Mouse (Mus musculus) MEL (cell line): ENCODE results near the gene Pcsk5. TPM values are rescaled to one million over a fixed set of nuclear protein-coding genes. Genes with fewer than 3 reads are reported as not detected.

Experiments
- DNase-seq: peaks from one replicate; pipeline ENCODE4 v3.0.0; 2011; ENCODE audit warnings: low read depth, low spot score
- H3K27ac ChIP-seq: 2 replicates; pipeline ENCODE4 v1.5.1; 2012; ENCODE audit warnings: low read depth, mild to moderate bottlenecking, control low read depth, low read length, moderate library complexity; ENCODE audit not compliant: control insufficient read depth
- H3K27me3 ChIP-seq, 2 experiments: fragments of 150-350 bp in 1 of 2; sonication (generic) in 1 of 2; 2 replicates each; pipeline ENCODE4 v1.6.1; 2012; ENCODE audit warnings: low read length in 2 of 2, mild to moderate bottlenecking in 2 of 2, improper control_type of control experiment in 1 of 2, moderate library complexity in 1 of 2; ENCODE audit not compliant: insufficient read depth in 2 of 2, control insufficient read depth in 1 of 2
- H3K36me3 ChIP-seq, 2 experiments: 2 replicates each; pipeline ENCODE4 v1.6.1; 2012 to 2014; ENCODE audit warnings: low read length in 2 of 2, improper control_type of control experiment in 1 of 2, inconsistent platforms in 1 of 2, mild to moderate bottlenecking in 1 of 2; ENCODE audit not compliant: insufficient read depth in 2 of 2, control insufficient read depth in 1 of 2
- H3K4me1 ChIP-seq, 2 experiments: fragments of 150-350 bp in 1 of 2; sonication (generic) in 1 of 2; 2 replicates each; pipeline ENCODE4 v1.6.1; 2012; ENCODE audit warnings: low read length in 2 of 2, improper control_type of control experiment in 1 of 2, mild to moderate bottlenecking in 1 of 2; ENCODE audit not compliant: insufficient read depth in 2 of 2, control insufficient read depth in 1 of 2
- H3K4me3 ChIP-seq, 2 experiments: fragments of 150-350 bp in 1 of 2; sonication (generic) in 1 of 2; 2 replicates each; pipeline ENCODE4 v1.5.1; 2012; ENCODE audit warnings: low read depth in 2 of 2, low read length in 2 of 2, mild to moderate bottlenecking in 2 of 2, moderate library complexity in 2 of 2, control low read depth in 1 of 2, improper control_type of control experiment in 1 of 2; ENCODE audit not compliant: control insufficient read depth in 1 of 2, insufficient read depth in 1 of 2
- H3K79me2 ChIP-seq: 2 replicates; pipeline ENCODE4 v1.6.1; 2012; ENCODE audit warnings: mild to moderate bottlenecking, low read length, moderate library complexity; ENCODE audit not compliant: control insufficient read depth, poor library complexity, insufficient read depth
- H3K9ac ChIP-seq: 2 replicates; pipeline ENCODE4 v1.6.1; 2012; ENCODE audit warnings: low read depth, mild to moderate bottlenecking, control low read depth, low read length, moderate library complexity; ENCODE audit not compliant: control insufficient read depth, poor library complexity, severe bottlenecking
- H3K9me3 ChIP-seq: fragments of 150-350 bp; sonication (generic); replicated peaks from 2 replicates; pipeline ENCODE4 v1.6.1; 2012; ENCODE audit warnings: mild to moderate bottlenecking, low read length, improper control_type of control experiment, moderate library complexity; ENCODE audit not compliant: insufficient read depth
- BHLHE40 ChIP-seq: IDR thresholded peaks from 2 replicates; pipeline ENCODE4 v1.6.1; 2012; ENCODE audit warnings: low read depth, mild to moderate bottlenecking, inconsistent platforms, low read length, improper control_type of control experiment, borderline replicate concordance
- CHD1 ChIP-seq: IDR thresholded peaks from 2 replicates; pipeline ENCODE4 v1.6.1; 2012; ENCODE audit warnings: low read depth, mild to moderate bottlenecking, inconsistent platforms, low read length, improper control_type of control experiment
- CHD2 ChIP-seq: IDR thresholded peaks from 2 replicates; pipeline ENCODE4 v1.6.1; 2011; ENCODE audit warnings: low read length, improper control_type of control experiment
- CTCF ChIP-seq, 3 experiments: IDR thresholded peaks in 2 of 3; conservative IDR thresholded peaks in 1 of 3; 2 replicates each; pipeline ENCODE4 v1.5.1; 2011 to 2012; ENCODE audit warnings: low read length in 3 of 3, low read depth in 2 of 3, mild to moderate bottlenecking in 2 of 3, improper control_type of control experiment in 1 of 3, inconsistent platforms in 1 of 3, mixed read lengths in 1 of 3, moderate library complexity in 1 of 3; ENCODE audit not compliant: control insufficient read depth in 1 of 3, insufficient read depth in 1 of 3, poor library complexity in 1 of 3, severe bottlenecking in 1 of 3
- E2F4 ChIP-seq: IDR thresholded peaks from 2 replicates; pipeline ENCODE4 v1.6.1; 2011; ENCODE audit warnings: low read depth, low read length, improper control_type of control experiment, borderline replicate concordance
- ELF1 ChIP-seq: IDR thresholded peaks from 2 replicates; pipeline ENCODE4 v1.6.1; 2014; ENCODE audit warnings: low read depth, mild to moderate bottlenecking, inconsistent platforms, low read length, improper control_type of control experiment, moderate library complexity
- EP300 ChIP-seq, 2 experiments: IDR thresholded peaks; 2 replicates each; pipeline ENCODE4 v1.6.1; 2011; ENCODE audit warnings: improper control_type of control experiment in 2 of 2, low read length in 2 of 2, low read depth in 1 of 2, mild to moderate bottlenecking in 1 of 2
- ETS1 ChIP-seq: IDR thresholded peaks from 2 replicates; pipeline ENCODE4 v1.6.1; 2012; ENCODE audit warnings: low read depth, mild to moderate bottlenecking, inconsistent platforms, low read length, improper control_type of control experiment, moderate library complexity
- GATA1 ChIP-seq: IDR thresholded peaks from 2 replicates; pipeline ENCODE4 v1.6.1; 2011; ENCODE audit warnings: low read depth, low read length, improper control_type of control experiment
- HCFC1 ChIP-seq: IDR thresholded peaks from 2 replicates; pipeline ENCODE4 v1.6.1; 2012; ENCODE audit warnings: low read depth, mild to moderate bottlenecking, inconsistent platforms, low read length, improper control_type of control experiment, moderate library complexity
- KAT2A ChIP-seq: conservative IDR thresholded peaks from 2 replicates; pipeline ENCODE4 v1.6.1; 2012; ENCODE audit warnings: low read depth, low read length, improper control_type of control experiment, inconsistent platforms
- MAFK ChIP-seq: IDR thresholded peaks from 2 replicates; pipeline ENCODE4 v1.6.1; 2011; ENCODE audit warnings: low read depth, mild to moderate bottlenecking, low read length, improper control_type of control experiment, borderline replicate concordance
- MAX ChIP-seq: IDR thresholded peaks from 2 replicates; pipeline ENCODE4 v1.6.1; 2011; ENCODE audit warnings: low read length, improper control_type of control experiment
- MEF2A ChIP-seq: IDR thresholded peaks from 2 replicates; pipeline ENCODE4 v1.6.1; 2014; ENCODE audit warnings: low read depth, mild to moderate bottlenecking, inconsistent platforms, low read length, improper control_type of control experiment; ENCODE audit not compliant: poor library complexity, insufficient replicate concordance, severe bottlenecking; ENCODE audit errors: extremely low read depth
- MYB ChIP-seq: IDR thresholded peaks from 2 replicates; pipeline ENCODE4 v1.6.1; 2011; ENCODE audit warnings: mild to moderate bottlenecking, low read depth, low read length, improper control_type of control experiment
- MYC ChIP-seq: IDR thresholded peaks from 2 replicates; pipeline ENCODE4 v1.6.1; 2011; ENCODE audit warnings: low read depth, mild to moderate bottlenecking, low read length, improper control_type of control experiment, moderate library complexity
- NELFE ChIP-seq: IDR thresholded peaks from 2 replicates; pipeline ENCODE4 v1.6.1; 2011; ENCODE audit warnings: low read depth, low read length, improper control_type of control experiment
- NRF1 ChIP-seq: IDR thresholded peaks from 2 replicates; pipeline ENCODE4 v1.6.1; 2014; ENCODE audit warnings: low read depth, mild to moderate bottlenecking, inconsistent platforms, low read length, improper control_type of control experiment, moderate library complexity; ENCODE audit not compliant: poor library complexity, insufficient read depth, severe bottlenecking
- POLR2A ChIP-seq, 2 experiments: IDR thresholded peaks; 2 replicates each; pipeline ENCODE4 v1.6.1; 2011 to 2012; ENCODE audit warnings: low read length in 2 of 2, mild to moderate bottlenecking in 2 of 2, control low read depth in 1 of 2, improper control_type of control experiment in 1 of 2, low read depth in 1 of 2, moderate library complexity in 1 of 2; ENCODE audit not compliant: control insufficient read depth in 1 of 2, insufficient read depth in 1 of 2, poor library complexity in 1 of 2
- POLR2AphosphoS2 ChIP-seq: IDR thresholded peaks from 2 replicates; pipeline ENCODE4 v1.6.1; 2011; ENCODE audit warnings: low read length, improper control_type of control experiment
- POLR2AphosphoS5 ChIP-seq: IDR thresholded peaks from 2 replicates; pipeline ENCODE4 v1.6.1; 2012; ENCODE audit warnings: low read depth, borderline replicate concordance, mild to moderate bottlenecking, inconsistent platforms, low read length, moderate library complexity, mixed read lengths
- RCOR1 ChIP-seq: IDR thresholded peaks from 2 replicates; pipeline ENCODE4 v1.6.1; 2012; ENCODE audit warnings: low read depth, mild to moderate bottlenecking, inconsistent platforms, low read length, improper control_type of control experiment
- TAL1 ChIP-seq: IDR thresholded peaks from 2 replicates; pipeline ENCODE4 v1.6.1; 2012; ENCODE audit warnings: mild to moderate bottlenecking, inconsistent platforms, low read length, moderate library complexity, mixed read lengths
- TBP ChIP-seq: IDR thresholded peaks from 2 replicates; pipeline ENCODE4 v1.8.0; 2011; ENCODE audit warnings: low read depth, low read length, improper control_type of control experiment
- TCF12 ChIP-seq: IDR thresholded peaks from 2 replicates; pipeline ENCODE4 v1.6.1; 2014; ENCODE audit warnings: low read depth, mild to moderate bottlenecking, inconsistent platforms, low read length, improper control_type of control experiment, moderate library complexity
- USF1 ChIP-seq: IDR thresholded peaks from 2 replicates; pipeline ENCODE4 v1.6.1; 2014; ENCODE audit warnings: low read depth, mild to moderate bottlenecking, inconsistent platforms, low read length, improper control_type of control experiment, moderate library complexity
- ZC3H11A ChIP-seq: IDR thresholded peaks from 2 replicates; pipeline ENCODE4 v1.6.1; 2012; ENCODE audit warnings: low read depth, mild to moderate bottlenecking, inconsistent platforms, low read length, improper control_type of control experiment
- ZKSCAN1 ChIP-seq: IDR thresholded peaks from 2 replicates; pipeline ENCODE4 v1.6.1; 2012; ENCODE audit warnings: low read depth, mild to moderate bottlenecking, inconsistent platforms, low read length, improper control_type of control experiment, moderate library complexity
- ZMIZ1 ChIP-seq: IDR thresholded peaks from 2 replicates; pipeline ENCODE4 v1.6.1; 2012; ENCODE audit warnings: low read depth, mild to moderate bottlenecking, inconsistent platforms, low read length, improper control_type of control experiment, moderate library complexity
- polyA plus RNA-seq, 2 experiments: library from polyadenylated mRNA; stranded (reverse) in 1 of 2; unstranded in 1 of 2; fragments of >175 nt in 1 of 2; fragments of >200 nt in 1 of 2; gene quantifications; 2 replicates each; pipeline versions ENCODE4 v1.2.1 to v1.2.4; 2012; ENCODE audit warnings: low replicate concordance in 2 of 2, low read depth in 1 of 2; ENCODE audit not compliant: insufficient read length in 2 of 2, insufficient read depth in 1 of 2, missing spikeins in 1 of 2
- total RNA-seq: library from RNA; depleted of rRNA; stranded (reverse); fragments of 300-350 nt; gene quantifications from 2 replicates; pipeline ENCODE4 v1.2.3, GENCODE M21; 2012

Gene Pcsk5
- total and polyA plus RNA-seq, 3 experiments: not detected

DNA sequence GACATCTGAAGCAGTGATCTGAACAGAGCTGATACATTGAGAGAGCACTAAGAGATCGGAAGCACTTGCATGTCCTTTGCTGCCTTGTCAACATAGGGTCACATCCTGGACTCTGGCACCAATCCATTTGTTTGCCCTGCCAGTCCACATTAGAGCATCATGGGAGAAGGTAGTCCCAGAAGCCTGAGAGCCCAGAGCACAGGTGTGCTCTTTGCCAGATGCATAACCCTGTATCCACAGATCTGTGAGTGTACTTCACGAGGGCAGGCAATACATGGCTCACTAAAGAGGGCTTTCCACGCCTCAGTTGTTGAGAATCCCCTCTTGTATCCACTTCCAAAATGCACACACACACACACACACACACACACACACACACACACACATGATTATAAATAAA, 346.1 kb downstream of the Pcsk5 start:
- no peaks in the 10 kb centered on the region for H3K79me2 ChIP-seq
- no peaks in the 10 kb centered on the region for H3K4me1 ChIP-seq
- H3K36me3 ChIP-seq: no peaks in the 10 kb centered on the region
- no peak overlapping the region for H3K4me3 ChIP-seq
- DNase-seq: no peak
- H3K27me3 ChIP-seq: no peaks in the 10 kb centered on the region; a peak in 1 of 4 replicates
- TF ChIP-seq KAT2A: no peak
- no peak for TF ChIP-seq ETS1
- no peak for TF ChIP-seq ZMIZ1
- TF ChIP-seq NELFE: no peak
- no peak for TF ChIP-seq ZKSCAN1
- no peak for TF ChIP-seq RCOR1
- no peak for TF ChIP-seq EP300 (IDR thresholded peaks at IDR 0.05; ENCODE audit: low read depth in 1 of 2, low read length in 2 of 2)
- TF ChIP-seq ZC3H11A: no peak
- TF ChIP-seq CHD1: no peak
- TF ChIP-seq GATA1: no peak
- TF ChIP-seq MAFK: no peak
- TF ChIP-seq MYC: no peak
- TF ChIP-seq USF1: no peak
- TF ChIP-seq CHD2: no peak
- TF ChIP-seq BHLHE40: no peak
- no peak for TF ChIP-seq POLR2AphosphoS2
- TF ChIP-seq CTCF (IDR thresholded peaks at IDR 0.05 in 2 of 3, conservative IDR thresholded peaks at IDR 0.05 in 1 of 3; ENCODE audit: control insufficient read depth in 1 of 3, insufficient read depth in 1 of 3, low read depth in 2 of 3, low read length in 3 of 3, poor library complexity in 1 of 3, severe bottlenecking in 1 of 3): no peak
- no peak for TF ChIP-seq HCFC1
- TF ChIP-seq, all 39 proteins: peak for 0
- H3K9me3 ChIP-seq: no peaks in the 10 kb centered on the region
- H3K27ac ChIP-seq: no peak overlapping the region
- no peak overlapping the region for H3K9ac ChIP-seq

- Histone ChIP-seq H3K27ac (no peak overlapping the region), H3K79me2 (no peaks in the 10 kb centered on the region), H3K9me3 (no peaks in the 10 kb centered on the region), H3K27me3 (no peaks in the 10 kb centered on the region; a peak in 1 of 4 replicates), H3K9ac (no peak overlapping the region), H3K4me1 (no peaks in the 10 kb centered on the region), H3K36me3 (no peaks in the 10 kb centered on the region), H3K4me3 (no peak overlapping the region)
- TF ChIP-seq MAX: no peak
- no peak for TF ChIP-seq KAT2A
- no peak for TF ChIP-seq POLR2A (IDR thresholded peaks at IDR 0.05; ENCODE audit: control insufficient read depth in 1 of 2, insufficient read depth in 1 of 2, low read depth in 1 of 2, low read length in 2 of 2, poor library complexity in 1 of 2)
- no peak for TF ChIP-seq TCF12
- no peak for TF ChIP-seq HCFC1
- no peak for TF ChIP-seq MEF2A
- TF ChIP-seq MYB: no peak
- TF ChIP-seq EP300 (IDR thresholded peaks at IDR 0.05; ENCODE audit: low read depth in 1 of 2, low read length in 2 of 2): no peak
- TF ChIP-seq POLR2AphosphoS5: no peak
- no peak for TF ChIP-seq NRF1
- no peak for TF ChIP-seq TAL1
- TF ChIP-seq ELF1: no peak
- TF ChIP-seq TBP: no peak
- TF ChIP-seq E2F4: no peak
- no peak for TF ChIP-seq RCOR1
- TF ChIP-seq BHLHE40: no peak
- no peak for TF ChIP-seq CHD1
- TF ChIP-seq CTCF (IDR thresholded peaks at IDR 0.05 in 2 of 3, conservative IDR thresholded peaks at IDR 0.05 in 1 of 3; ENCODE audit: control insufficient read depth in 1 of 3, insufficient read depth in 1 of 3, low read depth in 2 of 3, low read length in 3 of 3, poor library complexity in 1 of 3, severe bottlenecking in 1 of 3): no peak
- DNase-seq: no peak
These were observed 347.6 kb downstream of the Pcsk5 start for GRCm38 (mm10) chr19:17489866-17490141.
